Mouse (Mus musculus) myocyte (in vitro differentiated cells): ENCODE data around the gene Runx3.

ENCODE experiments used
- POLR2A ChIP-seq: IDR thresholded peaks from one replicate; pipeline ENCODE4 v1.6.1; 2011; ENCODE audit warnings: low read depth, mild to moderate bottlenecking, control low read depth, moderate library complexity; ENCODE audit not compliant: insufficient read length
- REST ChIP-seq: IDR thresholded peaks from one replicate; pipeline ENCODE4 v1.6.1; 2011; ENCODE audit warnings: mild to moderate bottlenecking, control low read depth, moderate library complexity; ENCODE audit not compliant: insufficient read depth, insufficient read length

DNA sequence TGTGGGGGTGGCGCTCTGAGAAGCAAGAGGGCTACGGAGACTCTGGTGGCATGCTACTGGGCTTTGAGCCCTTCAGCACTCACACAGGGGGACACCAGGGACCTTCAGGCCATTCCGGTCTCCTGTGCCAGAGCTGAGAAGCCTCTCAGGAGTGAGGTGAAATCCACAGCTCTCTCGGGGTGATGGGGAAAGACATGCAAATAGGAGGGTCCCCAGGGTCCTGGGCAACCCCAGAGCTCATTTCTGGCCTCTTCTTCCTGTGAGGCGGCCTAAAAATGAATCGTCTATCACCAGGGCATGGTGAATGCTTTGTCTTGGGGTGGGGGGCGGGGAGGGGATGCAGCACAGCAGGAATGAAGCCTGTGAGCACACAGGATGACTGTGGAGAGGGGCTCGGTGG, 15.8 kb downstream of the Runx3 start:
- TF ChIP-seq REST = no peak
- no peak for TF ChIP-seq POLR2A
